Mouse (Mus musculus) kidney, adult 2 months (tissue): ENCODE measurements at regions not wholly inside any gene's neighbourhood (a gene's known extent, or its start where the extent isn't known, plus 50 kb on each side); places are given as distances from the start of the nearest gene placed in this dataset.

Experiments used
- CTCF ChIP-seq: fragments of 200-500 bp; conservative IDR thresholded peaks from 2 replicates; pipeline ENCODE4 v1.5.1; 2011; ENCODE audit warnings: low read depth, mild to moderate bottlenecking, control low read depth, low read length, moderate library complexity, mixed read lengths; ENCODE audit not compliant: insufficient read depth, insufficient read length
- POLR2A ChIP-seq: fragments of 200-500 bp; IDR thresholded peaks from one replicate; pipeline ENCODE4 v1.6.1; 2011; ENCODE audit warnings: low read depth, low read length, control low read depth

DNA sequence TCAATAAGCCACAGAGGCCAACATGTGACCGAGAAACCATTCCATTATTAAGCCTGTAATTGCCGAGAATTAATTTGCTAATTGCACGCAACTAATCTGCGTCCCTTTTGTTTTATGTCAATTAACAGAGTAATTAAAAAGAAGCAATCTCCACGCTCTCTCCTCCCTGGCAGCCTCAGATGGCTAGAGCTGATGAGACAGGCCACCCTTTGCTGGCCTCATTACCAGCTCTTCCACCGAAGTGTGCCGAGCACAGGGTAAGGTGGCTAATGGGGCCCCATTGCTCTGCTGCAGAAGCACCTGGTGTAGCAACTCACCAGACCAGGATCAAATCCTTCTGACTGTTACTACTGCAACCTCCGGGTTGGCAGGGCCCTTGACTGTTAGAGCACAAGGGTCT is 70.8 kb upstream of the Bhlhe23 start:
- TF ChIP-seq POLR2A (no peak), CTCF (no peak)
